Mouse (Mus musculus) embryonic fibroblast, embryonic 13.5 days (primary cell): ENCODE data around the gene Lhx1.

Experiments
- CTCF ChIP-seq: IDR thresholded peaks from 2 replicates; pipeline ENCODE4 v1.5.1; 2011; ENCODE audit warnings: mild to moderate bottlenecking, control low read depth, low read length, moderate library complexity, borderline replicate concordance; ENCODE audit not compliant: insufficient read depth
- POLR2A ChIP-seq: IDR thresholded peaks from 2 replicates; pipeline ENCODE4 v1.6.1; 2011; ENCODE audit warnings: low read depth, mild to moderate bottlenecking, control low read depth, low read length, moderate library complexity

- no peak for TF ChIP-seq CTCF
- no peak for TF ChIP-seq POLR2A
These were observed 8.7 kb downstream of the Lhx1 start for GRCm38 (mm10) chr11:84516501-84517240.
